Mouse (Mus musculus) neural tube, embryonic 14.5 days (tissue): ENCODE measurements at regions not wholly inside any gene's neighbourhood (a gene's known extent, or its start where the extent isn't known, plus 50 kb on each side); places are given as distances from the start of the nearest gene placed in this dataset.

Source experiments
- ATAC-seq: fragments of 200-750 bp; cut with Nextera tagmentation; 2 replicates; pipeline ENCODE4 v1.8.0; 2017; ENCODE audit warnings: low read depth, mild to moderate bottlenecking, moderate TSS enrichment, moderate library complexity
- H3K27ac ChIP-seq: fragments of 300-500 bp; sonication (generic); 2 replicates; pipeline ENCODE4 v1.5.1; 2014; ENCODE audit warnings: low read depth, mild to moderate bottlenecking, control low read depth, low read length, moderate library complexity, mixed read lengths
- H3K27me3 ChIP-seq: fragments of 300-500 bp; sonication (generic); 2 replicates; pipeline ENCODE4 v1.6.1; 2014; ENCODE audit warnings: low read length; ENCODE audit not compliant: control insufficient read depth, insufficient read depth
- H3K36me3 ChIP-seq: fragments of 300-500 bp; sonication (generic); 2 replicates; pipeline ENCODE4 v1.6.1; 2014; ENCODE audit warnings: low read length, mixed read lengths; ENCODE audit not compliant: control insufficient read depth, insufficient read depth
- H3K4me1 ChIP-seq: fragments of 300-500 bp; sonication (generic); 2 replicates; pipeline ENCODE4 v1.6.1; 2014; ENCODE audit warnings: low read length; ENCODE audit not compliant: control insufficient read depth, insufficient read depth
- H3K4me2 ChIP-seq: fragments of 300-500 bp; sonication (generic); 2 replicates; pipeline ENCODE4 v1.6.1; 2014; ENCODE audit warnings: mild to moderate bottlenecking, low read depth, low read length, control low read depth
- H3K4me3 ChIP-seq: fragments of 300-500 bp; sonication (generic); 2 replicates; pipeline ENCODE4 v1.5.1; 2014; ENCODE audit warnings: low read depth, low read length, control low read depth, mixed read lengths
- H3K9ac ChIP-seq: fragments of 300-500 bp; sonication (generic); replicated peaks from 2 replicates; pipeline ENCODE4 v1.6.1; 2014; ENCODE audit warnings: low read depth, mild to moderate bottlenecking, control low read depth, low read length, mixed read lengths
- H3K9me3 ChIP-seq: fragments of 300-500 bp; sonication (generic); 2 replicates; pipeline ENCODE4 v1.6.1; 2016; ENCODE audit warnings: low read length; ENCODE audit not compliant: control insufficient read depth
- WGBS: fragments of 180-500 bp; shearing (Covaris S2); extraction: QIAGEN DNeasy Blood & Tissue Kit; methylation state at CpG from one replicate; pipeline ENCODE4 v1.1.7; 2014; 5-methylcytosine and 5-hydroxymethylcytosine counted together

- H3K27ac ChIP-seq: no peak overlapping the region
- no peaks in the 10 kb centered on the region for H3K9me3 ChIP-seq
- H3K27me3 ChIP-seq: no peaks in the 10 kb centered on the region
- no peak overlapping the region for H3K4me3 ChIP-seq
- H3K4me1 ChIP-seq: no peaks in the 10 kb centered on the region
- no peaks in the 10 kb centered on the region for H3K36me3 ChIP-seq
- H3K4me2 ChIP-seq: no peak overlapping the region
- ATAC-seq: no peak
- no peak overlapping the region for H3K9ac ChIP-seq
Observed at GRCm38 (mm10) chr3:60698189-60698588, 225.6 kb downstream of the Mbnl1 start.

GRCm38 (mm10) chr3:60707139-60707538 is 234.5 kb downstream of the Mbnl1 start:
- H3K4me2 ChIP-seq: no peak overlapping the region
- 86% methylated on average over 4 of the region's 4 CpGs for whole genome bisulfite sequencing
- no peaks in the 10 kb centered on the region for H3K36me3 ChIP-seq
- no peak for ATAC-seq
- no peaks in the 10 kb centered on the region for H3K9me3 ChIP-seq
- H3K27me3 ChIP-seq: no peaks in the 10 kb centered on the region
- H3K4me1 ChIP-seq: no peaks in the 10 kb centered on the region
- H3K27ac ChIP-seq: no peak overlapping the region
- H3K9ac ChIP-seq: no peak overlapping the region
- no peak overlapping the region for H3K4me3 ChIP-seq

GRCm38 (mm10) chr3:60712896-60713295 is 240.3 kb downstream of the Mbnl1 start:
- no peak overlapping the region for H3K27ac ChIP-seq
- H3K36me3 ChIP-seq: no peaks in the 10 kb centered on the region
- H3K4me3 ChIP-seq: no peak overlapping the region
- H3K4me2 ChIP-seq: no peak overlapping the region
- H3K27me3 ChIP-seq: no peaks in the 10 kb centered on the region
- no peak overlapping the region for H3K9ac ChIP-seq
- no peaks in the 10 kb centered on the region for H3K9me3 ChIP-seq
- WGBS: 85% methylated on average over 4 of the region's 4 CpGs
- H3K4me1 ChIP-seq: no peaks in the 10 kb centered on the region
- no peak for ATAC-seq

GRCm38 (mm10) chr3:60720322-60720721 is 247.7 kb downstream of the Mbnl1 start:
- H3K4me1 ChIP-seq: no peaks in the 10 kb centered on the region
- no peak overlapping the region for H3K9ac ChIP-seq
- no peak for ATAC-seq
- H3K4me2 ChIP-seq: no peak overlapping the region
- H3K27me3 ChIP-seq: no peaks in the 10 kb centered on the region
- H3K4me3 ChIP-seq: no peak overlapping the region
- H3K36me3 ChIP-seq: no peaks in the 10 kb centered on the region
- H3K9me3 ChIP-seq: no peaks in the 10 kb centered on the region
- H3K27ac ChIP-seq: no peak overlapping the region

GRCm38 (mm10) chr3:60731331-60731730 is 258.7 kb downstream of the Mbnl1 start:
- no peaks in the 10 kb centered on the region for H3K9me3 ChIP-seq
- no peak for ATAC-seq
- no peak overlapping the region for H3K9ac ChIP-seq
- no peaks in the 10 kb centered on the region for H3K36me3 ChIP-seq
- no peaks in the 10 kb centered on the region for H3K27me3 ChIP-seq
- H3K4me3 ChIP-seq: no peak overlapping the region
- no peaks in the 10 kb centered on the region for H3K4me1 ChIP-seq
- 81% methylated on average over 1 of the region's 1 CpGs for WGBS
- no peak overlapping the region for H3K27ac ChIP-seq
- H3K4me2 ChIP-seq: no peak overlapping the region

GRCm38 (mm10) chr3:60740543-60741294 is 261.9 kb upstream of the P2ry1 start:
- H3K4me3 ChIP-seq: no peak overlapping the region
- H3K36me3 ChIP-seq: no peaks in the 10 kb centered on the region
- no peak overlapping the region for H3K27ac ChIP-seq
- H3K4me2 ChIP-seq: no peak overlapping the region
- H3K9me3 ChIP-seq: no peaks in the 10 kb centered on the region
- no peak for ATAC-seq
- no peaks in the 10 kb centered on the region for H3K4me1 ChIP-seq
- no peak overlapping the region for H3K9ac ChIP-seq
- no peaks in the 10 kb centered on the region for H3K27me3 ChIP-seq

- Histone ChIP-seq H3K4me3 (no peak overlapping the region), H3K36me3 (no peaks in the 10 kb centered on the region), H3K27me3 (no peaks in the 10 kb centered on the region), H3K4me2 (no peak overlapping the region), H3K27ac (no peak overlapping the region), H3K9me3 (no peaks in the 10 kb centered on the region), H3K4me1 (no peaks in the 10 kb centered on the region), H3K9ac (no peak overlapping the region)
- no peak for ATAC-seq
- 78% methylated on average over 5 of the region's 5 CpGs for WGBS
Observed at GRCm38 (mm10) chr3:60741379-60741778, 261.2 kb upstream of the P2ry1 start.

- Histone ChIP-seq H3K4me3 (no peak overlapping the region), H3K9ac (no peak overlapping the region), H3K4me1 (no peaks in the 10 kb centered on the region), H3K27ac (no peak overlapping the region), H3K4me2 (no peak overlapping the region), H3K9me3 (no peaks in the 10 kb centered on the region), H3K27me3 (no peaks in the 10 kb centered on the region), H3K36me3 (no peaks in the 10 kb centered on the region)
- no peak for ATAC-seq
- WGBS: 83% methylated on average over 2 of the region's 2 CpGs
Observed at GRCm38 (mm10) chr3:60742232-60742631, 260.4 kb upstream of the P2ry1 start.

- H3K36me3 ChIP-seq: no peaks in the 10 kb centered on the region
Observed at GRCm38 (mm10) chr3:60745075-60745474, 257.5 kb upstream of the P2ry1 start.

More at GRCm38 (mm10) chr3:60745075-60745474, 257.5 kb upstream of the P2ry1 start:
- Histone ChIP-seq H3K4me2 (no peak overlapping the region), H3K4me3 (no peak overlapping the region), H3K9ac (no peak overlapping the region), H3K4me1 (no peaks in the 10 kb centered on the region), H3K9me3 (no peaks in the 10 kb centered on the region), H3K27ac (no peak overlapping the region), H3K27me3 (no peaks in the 10 kb centered on the region)
- WGBS: 93% methylated on average over 1 of the region's 1 CpGs
- no peak for ATAC-seq
